Mouse (Mus musculus): Measurements from ENCODE around the gene Gfap. TPM values are rescaled to one million over a fixed set of nuclear protein-coding genes. Genes with fewer than 3 reads are reported as not detected.

Gene Gfap
- polyA plus RNA-seq, 1 experiment from 2014 or later = 0.92 TPM

GRCm38 (mm10) chr11:102888135-102888534 lies 12.6 kb downstream of the Gfap start:
- H3K9ac ChIP-seq (ENCODE audit: low read length) = no peak overlapping the region
- WGBS = 61% methylated on average over 3 of the region's 3 CpGs

GRCm38 (mm10) chr11:102887433-102887832 lies 13.3 kb downstream of the Gfap start:
- H3K4me3 ChIP-seq (replicated peaks; ENCODE audit: low read length) = no peak overlapping the region
- H3K27me3 ChIP-seq (ENCODE audit: control insufficient read depth, insufficient read depth, low read length) = no peaks in the 10 kb centered on the region
- 82% methylated on average over 5 of the region's 5 CpGs for WGBS
- no peaks in the 10 kb centered on the region for H3K4me1 ChIP-seq (ENCODE audit: control insufficient read depth, insufficient read depth, low read length)
- H3K9me3 ChIP-seq (replicated peaks; ENCODE audit: control insufficient read depth, low read length) = no peaks in the 10 kb centered on the region
- no peak for ATAC-seq (ENCODE audit: insufficient read depth, low FRiP score)
- no peak overlapping the region for H3K4me2 ChIP-seq (ENCODE audit: low read depth, low read length)
- no peak overlapping the region for H3K27ac ChIP-seq (ENCODE audit: low read length)
- H3K36me3 ChIP-seq (ENCODE audit: control insufficient read depth, insufficient read depth, low read length) = no peaks in the 10 kb centered on the region
- H3K9ac ChIP-seq (ENCODE audit: low read length) = no peak overlapping the region

More at GRCm38 (mm10) chr11:102888135-102888534, 12.6 kb downstream of the Gfap start:
- no peak overlapping the region for H3K27ac ChIP-seq (ENCODE audit: low read length)
- no peaks in the 10 kb centered on the region for H3K27me3 ChIP-seq (ENCODE audit: control insufficient read depth, insufficient read depth, low read length)
- no peak for ATAC-seq (ENCODE audit: insufficient read depth, low FRiP score)
- no peak overlapping the region for H3K4me3 ChIP-seq (replicated peaks; ENCODE audit: low read length)
- H3K4me2 ChIP-seq (ENCODE audit: low read depth, low read length) = no peak overlapping the region
- no peaks in the 10 kb centered on the region for H3K36me3 ChIP-seq (ENCODE audit: control insufficient read depth, insufficient read depth, low read length)
- H3K4me1 ChIP-seq (ENCODE audit: control insufficient read depth, insufficient read depth, low read length) = peaks cover 4% of the 10 kb centered on the region; the same call in 1 of the 2 replicates
- H3K9me3 ChIP-seq (replicated peaks; ENCODE audit: control insufficient read depth, low read length) = no peaks in the 10 kb centered on the region

- Histone ChIP-seq H3K4me3 (replicated peaks; ENCODE audit: low read length) (no peak within 1 kb of the TSS), H3K36me3 (ENCODE audit: control insufficient read depth, insufficient read depth, low read length) (no peaks in the 10 kb centered on the region), H3K27ac (ENCODE audit: low read length) (no peak within 1 kb of the TSS), H3K4me1 (ENCODE audit: control insufficient read depth, insufficient read depth, low read length) (peaks cover 10% of the 10 kb centered on the region), H3K4me2 (ENCODE audit: low read depth, low read length) (no peak within 1 kb of the TSS), H3K27me3 (ENCODE audit: control insufficient read depth, insufficient read depth, low read length) (no peaks in the 10 kb centered on the region), H3K9ac (ENCODE audit: low read length) (0 out of 2 replicates have a peak within 1 kb of the TSS, but pooled peaks have one; percentile 26), H3K9me3 (replicated peaks; ENCODE audit: control insufficient read depth, low read length) (no peaks in the 10 kb centered on the region)
- 50% methylated on average over 10 of the region's 10 CpGs for WGBS
- ATAC-seq (ENCODE audit: insufficient read depth, low FRiP score) = no peak
Measured at GRCm38 (mm10) chr11:102884616-102885219, 16.0 kb downstream of the Gfap start, which contains the start of gene Fam187a. TSS of gene Fam187a (plus strand) at chr11:102885169.

- H3K4me1 ChIP-seq (ENCODE audit: control insufficient read depth, insufficient read depth, low read length) = peaks cover 14% of the 10 kb centered on the region
- H3K4me2 ChIP-seq (ENCODE audit: low read depth, low read length) = peak overlapping the region; percentile 49
- no peak overlapping the region for H3K27ac ChIP-seq (ENCODE audit: low read length)
- peak overlapping the region; percentile 85 for H3K9ac ChIP-seq (ENCODE audit: low read length)
- no peak for ATAC-seq (ENCODE audit: insufficient read depth, low FRiP score)
- no peaks in the 10 kb centered on the region for H3K9me3 ChIP-seq (replicated peaks; ENCODE audit: control insufficient read depth, low read length)
- peak overlapping the region; percentile 91 for H3K4me3 ChIP-seq (replicated peaks; ENCODE audit: low read length)
- peaks cover under 1% of the 10 kb centered on the region; the same call in 1 of the 2 replicates for H3K36me3 ChIP-seq (ENCODE audit: control insufficient read depth, insufficient read depth, low read length)
- 17% methylated on average over 13 of the region's 13 CpGs for WGBS
- H3K27me3 ChIP-seq (ENCODE audit: control insufficient read depth, insufficient read depth, low read length) = no peaks in the 10 kb centered on the region
Measured at GRCm38 (mm10) chr11:102881314-102882198, 19.2 kb downstream of the Gfap start.

GRCm38 (mm10) chr11:102880585-102881313 lies 20.0 kb downstream of the Gfap start, which contains the start of the genes Eftud2 and Ccdc103:
TSS of gene Eftud2 (minus strand) at chr11:102880985.
TSS of gene Ccdc103 (plus strand) at chr11:102881204.
- H3K4me1 ChIP-seq (ENCODE audit: control insufficient read depth, insufficient read depth, low read length) = peaks cover 14% of the 10 kb centered on the region
- peak within 1 kb of the TSS; percentile 85 for H3K9ac ChIP-seq (ENCODE audit: low read length)
- H3K27me3 ChIP-seq (ENCODE audit: control insufficient read depth, insufficient read depth, low read length) = no peaks in the 10 kb centered on the region
- peaks cover 3% of the 10 kb centered on the region; the same call in 1 of the 2 replicates for H3K36me3 ChIP-seq (ENCODE audit: control insufficient read depth, insufficient read depth, low read length)
- no peaks in the 10 kb centered on the region for H3K9me3 ChIP-seq (replicated peaks; ENCODE audit: control insufficient read depth, low read length)
- H3K4me3 ChIP-seq (replicated peaks; ENCODE audit: low read length) = peak within 1 kb of the TSS; percentile 91
- WGBS = under 1% methylated on average over 62 of the region's 62 CpGs
- peak within 1 kb of the TSS; percentile 84 for H3K27ac ChIP-seq (ENCODE audit: low read length)
- H3K4me2 ChIP-seq (ENCODE audit: low read depth, low read length) = peak within 1 kb of the TSS; percentile 49
- ATAC-seq (ENCODE audit: insufficient read depth, low FRiP score) = peak; percentile 93

- H3K4me2 ChIP-seq (ENCODE audit: low read depth, low read length) = no peak overlapping the region
- H3K9me3 ChIP-seq (replicated peaks; ENCODE audit: control insufficient read depth, low read length) = no peaks in the 10 kb centered on the region
- no peaks in the 10 kb centered on the region for H3K27me3 ChIP-seq (ENCODE audit: control insufficient read depth, insufficient read depth, low read length)
- H3K4me1 ChIP-seq (ENCODE audit: control insufficient read depth, insufficient read depth, low read length) = peaks cover 14% of the 10 kb centered on the region
- WGBS = 85% methylated on average over 2 of the region's 2 CpGs
- H3K9ac ChIP-seq (ENCODE audit: low read length) = no peak overlapping the region
- no peak overlapping the region for H3K4me3 ChIP-seq (replicated peaks; ENCODE audit: low read length)
- ATAC-seq (ENCODE audit: insufficient read depth, low FRiP score) = no peak
- no peak overlapping the region for H3K27ac ChIP-seq (ENCODE audit: low read length)
- H3K36me3 ChIP-seq (ENCODE audit: control insufficient read depth, insufficient read depth, low read length) = peaks cover 3% of the 10 kb centered on the region; the same call in 1 of the 2 replicates
Measured at GRCm38 (mm10) chr11:102879558-102879957, 21.2 kb downstream of the Gfap start.

GRCm38 (mm10) chr11:102874801-102875334 lies 25.8 kb downstream of the Gfap start:
- Histone ChIP-seq H3K4me1 (ENCODE audit: control insufficient read depth, insufficient read depth, low read length) (peaks cover 6% of the 10 kb centered on the region), H3K27me3 (ENCODE audit: control insufficient read depth, insufficient read depth, low read length) (no peaks in the 10 kb centered on the region), H3K9me3 (replicated peaks; ENCODE audit: control insufficient read depth, low read length) (no peaks in the 10 kb centered on the region), H3K9ac (ENCODE audit: low read length) (no peak overlapping the region), H3K36me3 (ENCODE audit: control insufficient read depth, insufficient read depth, low read length) (peaks cover 11% of the 10 kb centered on the region; the same call in 1 of the 2 replicates), H3K27ac (ENCODE audit: low read length) (no peak overlapping the region), H3K4me2 (ENCODE audit: low read depth, low read length) (no peak overlapping the region), H3K4me3 (replicated peaks; ENCODE audit: low read length) (no peak overlapping the region)
- ATAC-seq (ENCODE audit: insufficient read depth, low FRiP score) = no peak
- WGBS = 88% methylated on average over 7 of the region's 7 CpGs

- no peak for ATAC-seq (ENCODE audit: insufficient read depth, low FRiP score)
- H3K4me3 ChIP-seq (replicated peaks; ENCODE audit: low read length) = no peak overlapping the region
- no peaks in the 10 kb centered on the region for H3K27me3 ChIP-seq (ENCODE audit: control insufficient read depth, insufficient read depth, low read length)
- H3K9me3 ChIP-seq (replicated peaks; ENCODE audit: control insufficient read depth, low read length) = no peaks in the 10 kb centered on the region
- H3K36me3 ChIP-seq (ENCODE audit: control insufficient read depth, insufficient read depth, low read length) = peaks cover 23% of the 10 kb centered on the region; the same call in 1 of the 2 replicates
- H3K9ac ChIP-seq (ENCODE audit: low read length) = no peak overlapping the region
- 27% methylated on average over 4 of the region's 4 CpGs for WGBS
- H3K4me1 ChIP-seq (ENCODE audit: control insufficient read depth, insufficient read depth, low read length) = no peaks in the 10 kb centered on the region
- H3K27ac ChIP-seq (ENCODE audit: low read length) = no peak overlapping the region
- H3K4me2 ChIP-seq (ENCODE audit: low read depth, low read length) = no peak overlapping the region
Measured at GRCm38 (mm10) chr11:102864272-102864671, 36.4 kb downstream of the Gfap start.
